Mouse (Mus musculus): Measurements from ENCODE around the gene Arfgap2.

The Arfgap2 gene

GRCm38 (mm10) chr2:91264711-91265681 is at the start of gene Arfgap2:
Gene Arfgap2, plus strand, starts transcription at chr2:91264974.
- DNase-seq (ENCODE audit: low read depth, low spot score): peak; percentile 96

GRCm38 (mm10) chr2:91217032-91217431 is 47.7 kb upstream of the Arfgap2 start:
- peak; percentile 21 for DNase-seq (ENCODE audit: low read depth, low spot score)

- peak; percentile 61 for DNase-seq (ENCODE audit: low read depth, low spot score)
Observed at GRCm38 (mm10) chr2:91220501-91220900, 44.3 kb upstream of the Arfgap2 start.

- DNase-seq (ENCODE audit: low read depth, low spot score): no peak
Observed at GRCm38 (mm10) chr2:91223614-91224013, 41.2 kb upstream of the Arfgap2 start.

- DNase-seq (ENCODE audit: low read depth, low spot score): no peak
Observed at GRCm38 (mm10) chr2:91229735-91230134, 35.0 kb upstream of the Arfgap2 start.

- peak; percentile 98 for DNase-seq (ENCODE audit: low read depth, low spot score)
Observed at GRCm38 (mm10) chr2:91236601-91237510, 27.9 kb upstream of the Arfgap2 start, which contains the start of gene Ddb2. Gene Ddb2, minus strand, starts transcription at chr2:91236982.

- DNase-seq (ENCODE audit: low read depth, low spot score): peak; percentile 59
Observed at GRCm38 (mm10) chr2:91237511-91238080, 27.2 kb upstream of the Arfgap2 start.

- DNase-seq (ENCODE audit: low read depth, low spot score): no peak
Observed at GRCm38 (mm10) chr2:91242547-91242946, 22.2 kb upstream of the Arfgap2 start.

- no peak for DNase-seq (ENCODE audit: low read depth, low spot score)
Observed at GRCm38 (mm10) chr2:91243416-91243815, 21.4 kb upstream of the Arfgap2 start.

GRCm38 (mm10) chr2:91244557-91245228 is 20.1 kb upstream of the Arfgap2 start:
- DNase-seq (ENCODE audit: low read depth, low spot score): no peak

- no peak for DNase-seq (ENCODE audit: low read depth, low spot score)
Observed at GRCm38 (mm10) chr2:91248366-91248765, 16.4 kb upstream of the Arfgap2 start.

GRCm38 (mm10) chr2:91252001-91252400 is 12.8 kb upstream of the Arfgap2 start:
- DNase-seq (ENCODE audit: low read depth, low spot score): no peak

- no peak for DNase-seq (ENCODE audit: low read depth, low spot score)
Observed at GRCm38 (mm10) chr2:91252512-91252911, 12.3 kb upstream of the Arfgap2 start.

GRCm38 (mm10) chr2:91254725-91255380 is 9.9 kb upstream of the Arfgap2 start:
- DNase-seq (ENCODE audit: low read depth, low spot score): no peak

GRCm38 (mm10) chr2:91255661-91256150 is 9.1 kb upstream of the Arfgap2 start, which contains the start of gene Pacsin3:
Gene Pacsin3, plus strand, starts transcription at chr2:91255954.
- DNase-seq (ENCODE audit: low read depth, low spot score): peak; percentile 39

- peak; percentile 79 for DNase-seq (ENCODE audit: low read depth, low spot score)
Observed at GRCm38 (mm10) chr2:91256256-91257125, 8.3 kb upstream of the Arfgap2 start.

GRCm38 (mm10) chr2:91257126-91257980 is 7.4 kb upstream of the Arfgap2 start:
- peak; percentile 84 for DNase-seq (ENCODE audit: low read depth, low spot score)

- no peak for DNase-seq (ENCODE audit: low read depth, low spot score)
Observed at GRCm38 (mm10) chr2:91258054-91258453, 6.7 kb upstream of the Arfgap2 start.
